Comparison of ENCODE assay signal across 27 mouse cellular contexts in genomic region chr3:52563595-52563994, GRCm38 (mm10).
DNase-seq lines count a peak whose midpoint lies in the region; ATAC-seq and TF ChIP-seq lines count a peak whose summit lies in the region.
"Had no signal": no experiment of that assay in that cellular context is flagged by ENCODE, and none has a peak within 500 bp of the region (broad histone marks: within the 10 kb centered on the region; RNA-seq: fewer than 3 reads in every experiment).

No protein-coding gene starts in this region.

- no peak overlapping the region for H3K27ac ChIP-seq in intestine, embryonic 14.5 days (ENCODE audit: low read depth)
- no peak overlapping the region for H3K27ac ChIP-seq in intestine, embryonic 16.5 days (ENCODE audit: low read length)
- H3K27ac ChIP-seq: embryonic facial prominence, embryonic 13.5 days; embryonic facial prominence, embryonic 15.5 days; forebrain, embryonic 10.5 days; forebrain, embryonic 12.5 days had no signal

- ATAC-seq in intestine, embryonic 14.5 days (replicated peaks; ENCODE audit: low FRiP score, low TSS enrichment, low read depth): no peak
- ATAC-seq in intestine, embryonic 16.5 days: no peak
- ATAC-seq: activated CD4-positive, CD25-positive, alpha-beta regulatory T cell, adult 4 months; forebrain, embryonic 14.5 days; forebrain, embryonic 16.5 days; Patski had no signal

- H3K27me3 ChIP-seq in intestine, embryonic 14.5 days (replicated peaks; ENCODE audit: control insufficient read depth, insufficient read depth, low read length): no peaks in the 10 kb centered on the region
- H3K27me3 ChIP-seq in intestine, embryonic 16.5 days (replicated peaks; ENCODE audit: control insufficient read depth, insufficient read depth, low read length): no peaks in the 10 kb centered on the region
- H3K27me3 ChIP-seq: forebrain, embryonic 12.5 days; Patski had no signal

- DNase-seq in intestine, embryonic 14.5 days (ENCODE audit: low spot score): peak; percentile 46
- DNase-seq in ES-CJ7 (ENCODE audit: low read depth, low spot score) (peak; percentile 72), R1 (ENCODE audit: low read depth, low spot score) (peak; percentile 11)
- DNase-seq in urinary bladder, postnatal 10 days (ENCODE audit: low spot score): no peak
- DNase-seq in lung, adult 2 months: no peak
- no peak for DNase-seq in layer of hippocampus, postnatal 25 days (ENCODE audit: extremely low spot score in 1 of 2, low spot score in 1 of 2)
- DNase-seq: adrenal gland, adult 8-10 months; adrenal gland, postnatal 14 days; adrenal gland, postnatal 36 days; cerebellum, adult 11 months; cerebellum, adult 18-20 months; cerebellum, adult 8-10 months; cerebellum, adult 9-11 months; cerebellum, postnatal 14 days; cerebellum, postnatal 36 days; embryo, embryonic 11 days had no signal

- H3K4me2 ChIP-seq in intestine, embryonic 14.5 days (ENCODE audit: low read length): no peak overlapping the region
- H3K4me2 ChIP-seq in intestine, embryonic 16.5 days (ENCODE audit: low read depth, low read length): no peak overlapping the region
- H3K4me2 ChIP-seq: embryonic facial prominence, embryonic 13.5 days; embryonic facial prominence, embryonic 15.5 days; forebrain, embryonic 12.5 days had no signal

- WGBS in intestine, embryonic 14.5 days: 74% methylated on average over 5 of the region's 5 CpGs
- WGBS in intestine, embryonic 16.5 days: 73% methylated on average over 5 of the region's 5 CpGs
- WGBS in lung, adult 2 months: 77% methylated on average over 5 of the region's 5 CpGs

- TF ChIP-seq CTCF in lung, adult 2 months (IDR thresholded peaks at IDR 0.05; ENCODE audit: insufficient read depth, low read length): no peak

- H3K4me3 ChIP-seq in intestine, embryonic 14.5 days (ENCODE audit: low read depth, low read length): no peak overlapping the region
- H3K4me3 ChIP-seq in intestine, embryonic 16.5 days (ENCODE audit: low read length): no peak overlapping the region
- no peak overlapping the region for H3K4me3 ChIP-seq in lung, adult 2 months (replicated peaks; ENCODE audit: extremely low read depth, low read depth, low read length)
- H3K4me3 ChIP-seq: embryonic facial prominence, embryonic 13.5 days; embryonic facial prominence, embryonic 15.5 days; erythroblast, embryonic 14.5 days; forebrain, embryonic 10.5 days; forebrain, embryonic 12.5 days had no signal

- TF ChIP-seq POLR2A in lung, adult 2 months (IDR thresholded peaks at IDR 0.05; ENCODE audit: borderline replicate concordance, extremely low read depth, low read depth, low read length): no peak

- no peaks in the 10 kb centered on the region for H3K36me3 ChIP-seq in intestine, embryonic 14.5 days (ENCODE audit: control insufficient read depth, insufficient read depth, low read length)
- H3K36me3 ChIP-seq in intestine, embryonic 16.5 days (ENCODE audit: control insufficient read depth, insufficient read depth, low read length): no peaks in the 10 kb centered on the region
- H3K36me3 ChIP-seq: embryonic facial prominence, embryonic 13.5 days; embryonic facial prominence, embryonic 15.5 days; forebrain, embryonic 10.5 days; forebrain, embryonic 12.5 days; G1E had no signal

- H3K9ac ChIP-seq in intestine, embryonic 14.5 days (ENCODE audit: low read length): no peak overlapping the region
- H3K9ac ChIP-seq in intestine, embryonic 16.5 days (ENCODE audit: low read depth, low read length): no peak overlapping the region
- H3K9ac ChIP-seq: embryonic facial prominence, embryonic 13.5 days; embryonic facial prominence, embryonic 15.5 days; forebrain, embryonic 12.5 days had no signal

- H3K4me1 ChIP-seq in intestine, embryonic 14.5 days (replicated peaks; ENCODE audit: control insufficient read depth, insufficient read depth, low read length): no peaks in the 10 kb centered on the region
- no peaks in the 10 kb centered on the region for H3K4me1 ChIP-seq in intestine, embryonic 16.5 days (ENCODE audit: control insufficient read depth, insufficient read depth, low read length)
- H3K4me1 ChIP-seq in lung, adult 2 months (ENCODE audit: control insufficient read depth, insufficient read depth, low read length): no peaks in the 10 kb centered on the region

- no peaks in the 10 kb centered on the region for H3K9me3 ChIP-seq in intestine, embryonic 14.5 days (ENCODE audit: control insufficient read depth, low read length)
- no peaks in the 10 kb centered on the region for H3K9me3 ChIP-seq in intestine, embryonic 16.5 days (ENCODE audit: control insufficient read depth, low read length)
- H3K9me3 ChIP-seq: embryonic facial prominence, embryonic 13.5 days; embryonic facial prominence, embryonic 15.5 days; forebrain, embryonic 10.5 days; forebrain, embryonic 12.5 days had no signal

Comparison
In these comparisons a context has a peak if more than half of its experiments do, and no peak if none do; other contexts are left out.
1. DNase-seq: peak in intestine, embryonic 14.5 days (single experiment), ES-CJ7 (single experiment) and R1 (single experiment); none in urinary bladder, postnatal 10 days (single experiment), lung, adult 2 months (single experiment) and layer of hippocampus, postnatal 25 days (0 of 2).